Mouse (Mus musculus) stomach, postnatal 0 days (tissue): Measurements from ENCODE around the gene Ctdspl.

Experiments used
- CTCF ChIP-seq: IDR thresholded peaks from 2 replicates; pipeline ENCODE4 v1.5.1; 2016; ENCODE audit warnings: antibody characterized with exemption, low read depth, mild to moderate bottlenecking, moderate library complexity
- EP300 ChIP-seq: optimal IDR thresholded peaks from 2 replicates; pipeline ENCODE3; 2016; ENCODE audit warnings: antibody characterized with exemption

DNA sequence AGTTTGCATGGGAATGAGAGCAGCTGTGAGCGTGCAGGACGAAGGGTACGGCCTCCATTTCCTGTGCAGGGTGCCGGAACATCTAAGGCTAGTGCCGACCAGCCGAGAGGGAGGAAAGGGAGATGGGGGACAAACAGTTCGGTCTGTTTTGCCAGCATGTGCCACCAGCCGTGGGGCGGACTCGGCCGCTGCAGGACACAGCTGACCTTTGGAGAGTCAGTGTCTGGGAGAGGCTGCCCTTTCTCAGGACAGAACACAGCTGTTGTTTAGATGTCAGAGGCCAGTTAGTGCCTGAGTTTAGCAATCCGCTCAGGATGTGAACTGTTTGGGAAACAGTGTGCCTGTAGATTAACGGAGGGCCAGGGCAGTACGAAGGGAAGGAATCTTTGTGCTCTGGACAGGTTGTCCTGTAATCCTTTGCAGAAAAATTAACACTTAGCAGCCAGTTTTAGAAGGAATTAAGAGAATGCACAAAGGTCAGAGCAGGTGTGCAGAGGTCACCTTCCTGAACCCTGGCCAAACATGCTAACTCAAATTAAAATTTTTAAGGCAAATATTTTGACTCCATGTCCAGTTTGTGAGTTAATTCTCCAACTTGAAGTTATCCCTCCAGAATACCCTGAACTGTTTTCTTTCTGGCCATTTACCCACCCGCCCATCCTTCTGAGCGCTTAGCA is 34.3 kb downstream of the Ctdspl start:
- TF ChIP-seq CTCF (no peak), EP300 (no peak)
